Mouse (Mus musculus) hindbrain, embryonic 12.5 days (tissue): ENCODE measurements at regions not wholly inside any gene's neighbourhood (a gene's known extent, or its start where the extent isn't known, plus 50 kb on each side); places are given as distances from the start of the nearest gene placed in this dataset.

Source experiments
- ATAC-seq: fragments of 200-750 bp; cut with Nextera tagmentation; 2 replicates; pipeline ENCODE4 v1.8.0; 2017; ENCODE audit warnings: moderate TSS enrichment; ENCODE audit not compliant: low FRiP score
- H3K27ac ChIP-seq: fragments of 300-500 bp; sonication (generic); 2 replicates; pipeline ENCODE4 v1.5.1; 2016; ENCODE audit warnings: mild to moderate bottlenecking
- H3K27me3 ChIP-seq: fragments of 300-500 bp; sonication (generic); 2 replicates; pipeline ENCODE4 v1.6.1; 2016; ENCODE audit warnings: mild to moderate bottlenecking
- H3K36me3 ChIP-seq: fragments of 300-500 bp; sonication (generic); 2 replicates; pipeline ENCODE4 v1.6.1; 2016; ENCODE audit warnings: mild to moderate bottlenecking
- H3K4me1 ChIP-seq: fragments of 300-500 bp; sonication (generic); 2 replicates; pipeline ENCODE4 v1.6.1; 2016
- H3K4me2 ChIP-seq: fragments of 300-500 bp; sonication (generic); replicated peaks from 2 replicates; pipeline ENCODE4 v1.6.1; 2016; ENCODE audit warnings: mild to moderate bottlenecking
- H3K4me3 ChIP-seq: fragments of 300-500 bp; sonication (generic); 2 replicates; pipeline ENCODE4 v1.5.1; 2016; ENCODE audit warnings: mild to moderate bottlenecking
- H3K9ac ChIP-seq: fragments of 300-500 bp; sonication (generic); 2 replicates; pipeline ENCODE4 v1.6.1; 2016; ENCODE audit warnings: mild to moderate bottlenecking, moderate library complexity
- H3K9me3 ChIP-seq: fragments of 300-500 bp; sonication (generic); replicated peaks from 2 replicates; pipeline ENCODE4 v1.6.1; 2016; ENCODE audit warnings: mild to moderate bottlenecking
- WGBS: fragments of 180-500 bp; shearing (Covaris S2); methylation state at CpG from one replicate; pipeline ENCODE4 v1.1.7; 2016; 5-methylcytosine and 5-hydroxymethylcytosine counted together

DNA sequence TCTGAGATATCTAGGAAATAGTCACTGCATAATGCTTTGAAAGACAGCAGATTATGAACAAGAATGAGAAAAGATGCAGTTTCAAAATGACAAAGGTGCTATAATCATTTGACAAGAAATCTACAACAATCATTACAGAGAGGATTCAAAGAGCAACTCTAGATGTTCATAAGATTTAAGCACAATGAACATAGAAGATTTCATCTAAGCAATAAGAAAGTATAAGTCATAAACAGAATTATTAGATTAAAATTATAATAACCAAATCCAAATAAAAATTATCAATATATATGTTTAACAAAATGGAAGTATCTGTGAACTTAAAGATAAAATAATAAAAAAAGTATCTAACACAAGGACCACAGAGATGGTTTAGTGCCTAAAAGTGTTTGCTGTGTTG lies 783.9 kb downstream of the Stpg2 start:
- Histone ChIP-seq H3K4me2 (no peak overlapping the region), H3K36me3 (no peaks in the 10 kb centered on the region), H3K27me3 (no peaks in the 10 kb centered on the region), H3K9me3 (no peaks in the 10 kb centered on the region), H3K4me3 (no peak overlapping the region), H3K4me1 (no peaks in the 10 kb centered on the region), H3K9ac (no peak overlapping the region), H3K27ac (no peak overlapping the region)
- ATAC-seq: no peak

DNA sequence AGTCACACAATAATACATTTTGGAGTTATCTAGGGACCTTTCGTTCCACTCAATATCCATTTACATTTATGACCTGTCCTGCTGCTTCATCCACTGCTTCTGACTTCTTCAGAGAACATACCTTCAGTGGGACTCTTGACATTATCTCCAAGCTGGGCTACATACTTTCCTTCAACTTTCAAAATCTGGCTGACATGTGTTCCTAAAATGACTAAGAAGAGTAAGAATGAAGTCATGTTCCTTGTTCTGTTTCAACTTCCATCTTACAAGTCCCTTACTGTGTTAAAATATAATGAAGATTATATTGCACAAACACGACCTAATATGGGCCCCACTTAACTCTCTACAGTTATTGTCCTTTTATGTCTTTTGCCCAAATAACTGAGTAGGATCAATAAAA lies 807.0 kb downstream of the Stpg2 start:
- H3K27me3 ChIP-seq: no peaks in the 10 kb centered on the region
- H3K4me2 ChIP-seq: no peak overlapping the region
- H3K9me3 ChIP-seq: no peaks in the 10 kb centered on the region
- ATAC-seq: no peak
- no peaks in the 10 kb centered on the region for H3K4me1 ChIP-seq
- H3K36me3 ChIP-seq: no peaks in the 10 kb centered on the region
- H3K4me3 ChIP-seq: no peak overlapping the region
- WGBS: 86% methylated on average over 2 of the region's 2 CpGs
- H3K9ac ChIP-seq: no peak overlapping the region
- H3K27ac ChIP-seq: no peak overlapping the region

DNA sequence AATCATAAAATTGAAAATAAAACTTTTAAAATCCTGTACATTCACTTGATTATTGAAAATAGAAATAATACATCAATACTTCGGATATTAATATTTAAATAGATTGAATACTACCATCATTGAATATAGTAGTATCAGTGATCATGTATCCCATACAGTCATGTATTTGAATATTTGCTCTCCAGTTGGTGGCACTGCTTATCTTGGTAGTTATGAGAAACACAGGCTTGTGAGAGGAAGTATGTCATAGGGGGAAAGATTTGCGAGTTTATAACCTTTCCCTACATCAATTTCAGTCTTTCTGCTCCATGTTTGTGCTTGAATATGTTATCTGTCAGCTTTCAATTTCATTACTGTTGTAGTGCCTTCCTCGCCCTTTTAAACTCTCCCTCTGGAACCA lies 828.6 kb downstream of the Stpg2 start:
- no peak overlapping the region for H3K9ac ChIP-seq
- no peak overlapping the region for H3K4me3 ChIP-seq
- no peaks in the 10 kb centered on the region for H3K9me3 ChIP-seq
- no peak overlapping the region for H3K27ac ChIP-seq
- no peak overlapping the region for H3K4me2 ChIP-seq
- no peaks in the 10 kb centered on the region for H3K27me3 ChIP-seq
- H3K4me1 ChIP-seq: no peaks in the 10 kb centered on the region
- no peaks in the 10 kb centered on the region for H3K36me3 ChIP-seq
- no peak for ATAC-seq
- WGBS: 87% methylated on average over 3 of the region's 3 CpGs

DNA sequence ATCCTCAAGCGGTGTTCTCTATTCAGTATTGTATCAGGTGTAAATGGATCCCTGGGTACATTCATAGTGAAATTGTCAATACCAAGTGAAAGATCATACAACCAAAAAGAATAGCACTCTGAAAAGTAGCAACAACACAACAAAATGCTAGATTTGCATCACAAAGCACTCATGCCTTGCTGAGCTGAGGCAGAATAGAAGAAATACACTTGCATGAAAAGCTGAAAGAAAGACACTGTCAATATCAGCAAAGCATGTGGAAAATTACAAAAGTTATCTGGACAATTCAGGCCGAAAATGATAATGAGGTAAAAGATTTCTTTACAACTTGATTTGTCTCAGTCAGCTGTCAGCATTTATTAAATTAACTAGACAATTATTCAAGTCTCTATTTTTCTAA lies 829.6 kb downstream of the Stpg2 start:
- Histone ChIP-seq H3K4me2 (no peak overlapping the region), H3K36me3 (no peaks in the 10 kb centered on the region), H3K9me3 (no peaks in the 10 kb centered on the region), H3K4me1 (no peaks in the 10 kb centered on the region), H3K9ac (no peak overlapping the region), H3K27ac (no peak overlapping the region), H3K4me3 (no peak overlapping the region), H3K27me3 (no peaks in the 10 kb centered on the region)
- ATAC-seq: no peak
- WGBS: 26% methylated on average over 2 of the region's 2 CpGs

DNA sequence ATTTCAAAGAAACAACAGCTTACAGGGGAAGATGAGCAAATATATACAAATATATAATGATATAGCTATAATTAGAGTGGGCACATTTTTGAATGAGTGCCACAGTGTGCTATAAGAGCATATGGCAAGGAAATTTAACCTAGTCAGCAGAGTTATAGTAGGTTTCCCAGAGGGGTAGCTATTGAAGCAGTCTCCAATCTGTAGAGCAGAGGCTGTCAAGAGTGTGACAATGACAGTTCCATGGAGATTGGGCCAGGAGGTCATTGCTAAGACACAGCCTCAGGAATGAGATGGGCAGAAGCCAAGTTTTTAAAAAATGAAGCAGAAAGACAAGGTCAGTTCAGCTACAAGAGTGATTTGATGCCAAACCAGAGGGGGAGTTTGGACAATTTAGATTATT lies 839.4 kb downstream of the Stpg2 start:
- ATAC-seq: no peak
- Histone ChIP-seq H3K27ac (no peak overlapping the region), H3K4me3 (no peak overlapping the region), H3K4me1 (no peaks in the 10 kb centered on the region), H3K36me3 (no peaks in the 10 kb centered on the region), H3K9ac (no peak overlapping the region), H3K9me3 (no peaks in the 10 kb centered on the region), H3K27me3 (no peaks in the 10 kb centered on the region), H3K4me2 (no peak overlapping the region)

DNA sequence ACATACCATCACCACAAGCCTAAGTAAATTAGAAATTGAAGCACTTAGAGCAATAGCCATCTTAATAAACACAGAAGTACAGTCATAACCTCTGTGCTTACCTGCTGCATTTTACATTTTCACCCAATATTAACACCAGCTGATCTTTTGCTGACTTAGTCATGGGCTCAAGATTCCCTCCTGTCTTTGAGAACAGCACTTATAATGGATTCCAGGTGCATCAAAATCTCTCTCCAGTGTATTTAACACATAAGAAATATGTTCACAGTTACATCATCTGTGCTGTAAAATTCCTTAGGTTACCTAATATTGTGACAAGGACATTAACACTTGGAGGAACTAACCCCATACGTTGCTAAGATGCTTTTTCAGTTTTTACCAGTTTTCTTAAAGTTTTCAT lies 849.1 kb downstream of the Stpg2 start:
- WGBS: 58% methylated on average over 1 of the region's 1 CpGs
- ATAC-seq: no peak
- Histone ChIP-seq H3K9me3 (no peaks in the 10 kb centered on the region), H3K4me2 (no peak overlapping the region), H3K27me3 (no peaks in the 10 kb centered on the region), H3K9ac (no peak overlapping the region), H3K27ac (no peak overlapping the region), H3K4me1 (no peaks in the 10 kb centered on the region), H3K4me3 (no peak overlapping the region), H3K36me3 (no peaks in the 10 kb centered on the region)

DNA sequence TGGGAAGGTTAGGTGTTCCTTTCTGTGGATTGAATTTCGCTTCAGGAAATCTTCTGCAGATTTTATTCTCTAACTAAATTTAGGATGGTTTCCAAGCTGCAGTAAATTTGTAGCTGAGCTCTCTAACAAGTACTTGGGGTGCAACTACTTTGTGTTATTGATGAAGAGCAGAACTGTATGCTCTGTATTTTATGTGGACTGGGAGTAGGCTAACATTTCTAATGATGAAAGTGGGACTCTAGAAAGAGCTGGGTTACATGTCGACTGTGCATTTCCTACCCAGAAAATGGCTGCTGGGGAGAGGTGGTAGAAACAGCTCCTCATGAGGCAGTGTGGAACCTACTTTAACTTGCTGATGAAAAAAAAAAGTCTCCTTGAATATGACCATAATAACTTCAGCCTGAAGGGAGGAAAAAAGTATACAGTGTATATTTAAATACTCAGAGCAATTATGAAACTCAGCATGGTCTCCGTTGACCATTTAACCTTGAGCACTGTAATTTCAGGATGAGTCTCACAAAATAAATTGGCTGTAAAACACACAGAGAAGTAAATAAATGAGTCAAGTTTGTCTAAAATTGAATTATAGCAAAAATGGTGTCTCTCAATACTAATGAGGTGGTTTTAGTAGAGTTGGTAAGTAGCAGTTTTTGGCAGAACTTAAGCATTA lies 852.6 kb downstream of the Stpg2 start:
- no peak for ATAC-seq
- Histone ChIP-seq H3K4me2 (no peak overlapping the region), H3K4me1 (no peaks in the 10 kb centered on the region), H3K9ac (no peak overlapping the region), H3K27me3 (no peaks in the 10 kb centered on the region), H3K9me3 (no peaks in the 10 kb centered on the region), H3K4me3 (no peak overlapping the region), H3K36me3 (no peaks in the 10 kb centered on the region), H3K27ac (no peak overlapping the region)
- WGBS: 82% methylated on average over 3 of the region's 3 CpGs

DNA sequence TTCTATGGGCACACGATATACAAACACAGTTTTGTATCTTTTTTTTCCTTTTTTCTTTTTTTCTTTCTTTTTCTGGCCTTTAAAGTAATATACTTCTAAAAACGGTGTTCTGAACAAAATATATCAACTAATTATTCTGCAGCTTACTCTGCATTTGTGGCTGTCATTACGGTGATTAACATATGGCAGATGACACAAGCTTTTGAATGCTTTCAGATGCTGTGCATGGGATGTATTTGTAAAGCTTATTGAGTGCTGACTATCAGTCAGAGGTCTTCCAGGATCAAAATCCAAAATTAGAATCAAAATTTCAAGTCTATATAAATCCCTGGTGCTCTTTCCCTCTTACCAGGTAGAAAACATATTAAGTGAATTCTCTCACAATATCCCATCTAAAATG lies 853.6 kb downstream of the Stpg2 start:
- H3K4me3 ChIP-seq: no peak overlapping the region
- H3K36me3 ChIP-seq: no peaks in the 10 kb centered on the region
- no peaks in the 10 kb centered on the region for H3K4me1 ChIP-seq
- no peak overlapping the region for H3K27ac ChIP-seq
- H3K9me3 ChIP-seq: no peaks in the 10 kb centered on the region
- ATAC-seq: no peak
- no peaks in the 10 kb centered on the region for H3K27me3 ChIP-seq
- H3K4me2 ChIP-seq: no peak overlapping the region
- 86% methylated on average over 3 of the region's 3 CpGs for WGBS
- no peak overlapping the region for H3K9ac ChIP-seq

DNA sequence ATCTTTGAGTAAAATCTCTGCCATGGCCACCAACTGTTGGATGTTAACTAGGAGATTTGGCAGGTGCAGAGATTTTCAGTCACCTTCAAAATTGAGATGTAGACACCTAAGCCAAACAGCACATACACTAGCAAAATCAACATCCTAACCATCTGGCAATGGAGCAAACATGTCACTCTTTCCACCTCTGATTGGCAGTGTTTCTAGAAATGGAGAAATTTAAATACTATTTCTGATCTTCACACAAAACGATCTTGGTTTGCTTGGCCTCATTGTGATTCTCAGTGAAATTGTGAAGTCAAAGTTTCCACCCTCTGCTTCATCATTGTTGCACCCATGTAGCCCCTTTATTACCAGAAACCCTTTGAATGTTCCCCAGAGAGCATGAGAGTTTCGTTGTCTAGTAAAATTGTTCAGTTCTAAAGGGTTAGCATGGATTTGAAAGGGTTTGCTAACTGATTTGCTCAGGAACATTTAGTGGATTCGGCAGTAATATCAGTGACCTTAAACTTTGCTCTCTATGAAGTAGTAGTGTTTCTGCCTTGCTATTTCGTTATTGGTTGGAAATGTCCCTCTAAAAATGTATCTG lies 854.1 kb downstream of the Stpg2 start:
- Histone ChIP-seq H3K36me3 (no peaks in the 10 kb centered on the region), H3K9ac (no peak overlapping the region), H3K4me1 (no peaks in the 10 kb centered on the region), H3K27ac (no peak overlapping the region), H3K9me3 (no peaks in the 10 kb centered on the region), H3K27me3 (no peaks in the 10 kb centered on the region), H3K4me3 (no peak overlapping the region), H3K4me2 (no peak overlapping the region)
- 89% methylated on average over 4 of the region's 4 CpGs for WGBS
- ATAC-seq: no peak

DNA sequence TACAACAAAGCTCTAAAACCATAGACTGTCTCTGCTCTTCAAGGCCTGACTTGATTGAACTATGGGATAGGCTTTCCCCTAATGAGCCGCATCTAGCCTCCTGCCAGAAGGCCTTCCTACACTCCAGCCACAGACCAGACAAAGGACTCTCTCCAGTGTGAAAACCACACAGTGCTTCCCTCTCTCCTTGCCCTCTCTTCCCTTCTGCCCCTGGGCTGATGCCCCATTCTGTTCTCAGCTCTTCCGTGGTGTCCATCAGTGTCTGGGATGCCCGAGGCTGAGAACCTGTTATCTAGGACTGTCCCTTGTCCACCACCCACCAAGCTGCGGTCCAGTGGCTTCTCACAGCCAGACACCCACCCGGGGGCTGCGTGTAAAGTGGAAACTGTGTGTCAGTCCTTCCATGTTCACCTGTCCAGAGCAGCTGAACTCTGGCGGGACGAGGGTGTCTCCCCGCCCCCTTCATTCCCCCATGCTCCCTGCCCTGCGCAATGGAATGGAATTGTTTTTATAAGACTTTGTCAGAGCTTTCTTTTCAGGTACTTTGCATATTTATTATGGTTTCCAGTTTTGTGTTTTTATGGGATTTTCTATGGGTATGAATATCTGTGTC lies 856.4 kb downstream of the Stpg2 start:
- H3K9ac ChIP-seq: no peak overlapping the region
- no peak overlapping the region for H3K4me2 ChIP-seq
- 93% methylated on average over 10 of the region's 10 CpGs for WGBS
- H3K27ac ChIP-seq: no peak overlapping the region
- H3K36me3 ChIP-seq: no peaks in the 10 kb centered on the region
- no peaks in the 10 kb centered on the region for H3K9me3 ChIP-seq
- no peaks in the 10 kb centered on the region; the same call in 1 of the 2 replicates for H3K4me1 ChIP-seq
- H3K27me3 ChIP-seq: no peaks in the 10 kb centered on the region
- ATAC-seq: no peak
- no peak overlapping the region for H3K4me3 ChIP-seq

DNA sequence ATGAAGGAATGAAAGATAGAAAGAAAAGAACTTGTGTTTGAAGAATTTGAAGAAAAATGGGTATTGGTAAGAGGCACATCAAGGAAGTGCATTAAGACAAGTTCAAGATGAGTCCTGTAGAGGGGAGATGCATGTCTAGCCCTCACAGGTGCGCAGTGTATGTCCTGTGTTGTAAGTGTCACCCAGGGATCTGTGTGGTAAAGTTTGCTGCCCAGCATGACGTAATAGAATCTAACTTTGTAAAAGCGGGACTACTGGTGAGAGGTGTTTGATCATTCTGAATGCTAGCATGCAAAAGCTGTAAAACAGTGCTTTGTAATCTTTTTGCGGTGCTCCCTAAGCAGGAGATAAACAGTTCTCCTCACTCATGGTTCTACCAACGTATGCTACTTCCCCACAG lies 857.4 kb downstream of the Stpg2 start:
- Histone ChIP-seq H3K9ac (no peak overlapping the region), H3K4me3 (no peak overlapping the region), H3K27me3 (no peaks in the 10 kb centered on the region), H3K4me2 (no peak overlapping the region), H3K27ac (no peak overlapping the region), H3K36me3 (no peaks in the 10 kb centered on the region), H3K4me1 (no peaks in the 10 kb centered on the region; the same call in 1 of the 2 replicates), H3K9me3 (no peaks in the 10 kb centered on the region)
- no peak for ATAC-seq
- WGBS: 89% methylated on average over 5 of the region's 5 CpGs

DNA sequence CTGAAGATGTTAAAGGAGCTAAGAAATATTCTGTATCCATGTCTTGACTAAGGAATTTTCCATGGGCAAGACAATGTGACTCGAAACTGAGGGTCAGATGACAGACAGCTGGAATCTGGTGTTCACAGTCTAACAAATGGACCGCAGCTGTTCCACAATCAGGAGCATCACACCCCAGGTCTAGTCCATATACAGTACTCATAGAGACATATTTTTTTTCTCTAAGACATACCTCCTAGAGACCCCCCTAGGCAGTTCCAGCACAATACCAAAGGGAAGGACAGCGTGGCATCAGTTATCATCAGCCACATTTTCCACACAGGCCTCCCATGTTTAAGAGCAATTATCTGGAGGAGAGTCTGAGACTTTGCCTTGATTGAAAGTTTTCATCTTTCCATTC lies 878.8 kb downstream of the Stpg2 start:
- Histone ChIP-seq H3K36me3 (no peaks in the 10 kb centered on the region), H3K4me2 (no peak overlapping the region), H3K4me3 (no peak overlapping the region), H3K9ac (no peak overlapping the region), H3K27me3 (no peaks in the 10 kb centered on the region), H3K9me3 (no peaks in the 10 kb centered on the region), H3K4me1 (no peaks in the 10 kb centered on the region), H3K27ac (no peak overlapping the region)
- no peak for ATAC-seq
- 79% methylated on average over 3 of the region's 3 CpGs for WGBS

DNA sequence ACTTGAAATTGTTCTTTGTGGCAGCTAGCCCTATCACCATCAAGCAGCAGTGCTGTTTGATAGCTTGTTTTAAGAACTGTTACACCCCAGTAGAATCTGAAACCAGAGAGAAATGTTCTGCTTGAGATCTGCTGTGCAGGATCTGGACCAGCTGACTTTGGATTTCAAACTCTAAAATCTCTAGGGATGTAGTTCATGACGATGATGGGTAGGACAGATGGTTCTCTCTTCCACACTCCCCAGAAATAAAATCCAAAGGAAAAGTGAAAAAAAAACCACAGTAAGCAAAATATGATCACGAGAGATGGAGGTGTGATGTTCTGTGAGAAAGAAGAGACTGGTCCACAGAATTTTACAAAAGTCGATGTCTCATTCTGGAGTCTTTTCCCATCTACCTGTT lies 879.9 kb downstream of the Stpg2 start:
- no peaks in the 10 kb centered on the region for H3K9me3 ChIP-seq
- H3K36me3 ChIP-seq: no peaks in the 10 kb centered on the region
- H3K9ac ChIP-seq: no peak overlapping the region
- no peaks in the 10 kb centered on the region for H3K4me1 ChIP-seq
- ATAC-seq: no peak
- no peaks in the 10 kb centered on the region for H3K27me3 ChIP-seq
- no peak overlapping the region for H3K4me3 ChIP-seq
- H3K4me2 ChIP-seq: no peak overlapping the region
- no peak overlapping the region for H3K27ac ChIP-seq
- WGBS: 91% methylated on average over 3 of the region's 3 CpGs
